Mouse (Mus musculus) cerebellum, adult 2 months (tissue): Measurements from ENCODE around the gene Wdr25.

Experiments
- CTCF ChIP-seq: fragments of 200-500 bp; IDR thresholded peaks from 2 replicates; pipeline ENCODE4 v1.5.1; 2011; ENCODE audit warnings: low read depth, mild to moderate bottlenecking, control low read depth, low read length, moderate library complexity, borderline replicate concordance; ENCODE audit not compliant: insufficient read depth
- POLR2A ChIP-seq: fragments of 200-500 bp; IDR thresholded peaks from 2 replicates; pipeline ENCODE4 v1.6.1; 2011; ENCODE audit warnings: low read length, control low read depth, borderline replicate concordance; ENCODE audit not compliant: insufficient read depth

DNA sequence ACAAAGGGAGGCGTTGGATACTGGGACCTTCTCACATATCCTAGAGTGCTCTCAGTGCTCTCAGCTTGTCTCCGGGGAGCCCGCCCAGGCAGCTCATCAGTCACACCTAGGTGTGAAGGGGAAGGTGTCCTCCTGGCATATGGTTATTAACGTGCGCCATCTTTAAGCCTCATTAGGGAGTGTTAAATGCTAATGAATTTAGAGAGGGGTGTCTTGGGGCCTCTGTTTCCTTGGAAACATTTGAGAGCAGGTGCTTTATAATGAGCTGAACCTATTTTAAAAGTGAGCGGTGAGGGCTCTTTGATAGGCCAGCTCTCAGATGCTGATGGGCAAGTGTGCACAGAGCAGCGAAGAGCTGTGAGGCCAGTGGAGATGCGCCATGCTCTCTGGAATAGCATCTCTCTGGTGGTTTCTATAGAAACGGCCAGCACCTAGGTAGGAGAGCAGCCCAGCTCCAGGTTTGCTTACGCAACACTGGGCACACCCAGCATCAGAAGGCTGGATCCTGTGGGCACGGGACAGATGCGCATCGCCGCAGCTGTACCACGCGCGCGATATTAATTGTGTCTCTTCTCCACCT lies 116.7 kb downstream of the Wdr25 start:
- TF ChIP-seq CTCF, result no peak
- no peak for TF ChIP-seq POLR2A
